Comparison of ENCODE assay signal across 22 mouse cellular contexts in the genomic region with DNA sequence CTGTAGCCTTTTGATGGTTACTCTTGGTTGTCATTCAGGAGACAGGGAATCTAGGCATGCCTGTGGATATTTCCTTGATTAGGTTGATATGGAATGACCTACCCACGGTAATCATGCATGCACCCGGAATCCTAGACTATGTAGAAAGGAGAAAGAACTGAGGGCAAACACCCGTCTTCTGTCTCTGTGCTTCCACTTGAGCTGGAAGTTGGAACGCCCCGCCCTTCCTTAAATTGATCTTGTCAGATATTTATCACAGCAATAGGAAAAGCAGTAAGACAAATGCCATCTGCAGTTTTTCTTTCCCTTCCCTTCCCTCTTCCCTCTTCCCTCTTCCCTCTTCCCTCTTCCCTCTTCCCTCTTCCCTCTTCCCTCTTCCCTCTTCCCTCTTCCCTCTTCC. TPM values are rescaled to one million over a fixed set of nuclear protein-coding genes. Genes with fewer than 3 reads are reported as not detected.
A peak's percentile ranks its signal among the peaks of the same experiment; 100 is the strongest.
DNase-seq lines count a peak whose midpoint lies in the region; ATAC-seq and TF ChIP-seq lines count a peak whose summit lies in the region.
"Had no signal": no experiment of that assay in that cellular context is flagged by ENCODE, and none has a peak within 500 bp of the region (broad histone marks: within the 10 kb centered on the region; RNA-seq: fewer than 3 reads in every experiment).

No protein-coding gene starts in this region.

- no peaks in the 10 kb centered on the region for H3K9me3 ChIP-seq in liver, postnatal 0 days (ENCODE audit: low read length)
- H3K9me3 ChIP-seq: embryonic facial prominence, embryonic 10.5 days; embryonic facial prominence, embryonic 12.5 days; forebrain, embryonic 13.5 days; forebrain, embryonic 15.5 days had no signal

- no peaks in the 10 kb centered on the region for H3K36me3 ChIP-seq in kidney, adult 2 months (ENCODE audit: control insufficient read depth, insufficient read depth, low read length)
- no peaks in the 10 kb centered on the region for H3K36me3 ChIP-seq in liver, postnatal 0 days (replicated peaks; ENCODE audit: insufficient read depth, low read length)
- H3K36me3 ChIP-seq: embryonic facial prominence, embryonic 10.5 days; embryonic facial prominence, embryonic 12.5 days; forebrain, embryonic 15.5 days had no signal

- TF ChIP-seq EP300 in liver, postnatal 0 days (IDR thresholded peaks at IDR 0.05; ENCODE audit: low read depth): no peak

- H3K4me1 ChIP-seq in kidney, adult 2 months (ENCODE audit: control insufficient read depth, insufficient read depth, low read length): peaks cover 56% of the 10 kb centered on the region
- H3K4me1 ChIP-seq in lung, adult 2 months (ENCODE audit: control insufficient read depth, insufficient read depth, low read length): peaks cover 43% of the 10 kb centered on the region
- peaks cover 13% of the 10 kb centered on the region for H3K4me1 ChIP-seq in liver, postnatal 0 days (ENCODE audit: insufficient read depth)

- no peak for TF ChIP-seq CTCF in gastrocnemius, adult 2 months (IDR thresholded peaks at IDR 0.05)
- TF ChIP-seq CTCF in kidney, adult 2 months (conservative IDR thresholded peaks at IDR 0.05; ENCODE audit: insufficient read depth, insufficient read length, low read depth, low read length): no peak
- TF ChIP-seq CTCF in lung, adult 2 months (IDR thresholded peaks at IDR 0.05; ENCODE audit: insufficient read depth, low read length): no peak
- no peak for TF ChIP-seq CTCF in liver, postnatal 0 days (IDR thresholded peaks at IDR 0.05; ENCODE audit: low read depth)

- H3K9ac ChIP-seq in liver, postnatal 0 days (replicated peaks): no peak overlapping the region
- H3K9ac ChIP-seq: embryonic facial prominence, embryonic 12.5 days; forebrain, embryonic 13.5 days; forebrain, embryonic 15.5 days had no signal

- H3K4me2 ChIP-seq in liver, postnatal 0 days (ENCODE audit: low read depth, low read length): no peak overlapping the region
- H3K4me2 ChIP-seq: embryonic facial prominence, embryonic 12.5 days; forebrain, embryonic 13.5 days; forebrain, embryonic 15.5 days had no signal

- no peak for ATAC-seq in liver, postnatal 0 days
- ATAC-seq: CD4-positive, CD25-positive, alpha-beta regulatory T cell, adult 4 months; forebrain, embryonic 13.5 days; forebrain, embryonic 15.5 days had no signal

- no peak for TF ChIP-seq POLR2A in kidney, adult 2 months (IDR thresholded peaks at IDR 0.05; ENCODE audit: low read depth, low read length)
- TF ChIP-seq POLR2A in lung, adult 2 months (IDR thresholded peaks at IDR 0.05; ENCODE audit: borderline replicate concordance, extremely low read depth, low read depth, low read length): no peak

- H3K4me3 ChIP-seq in gastrocnemius, adult 2 months: no peak overlapping the region
- no peak overlapping the region for H3K4me3 ChIP-seq in kidney, adult 2 months (ENCODE audit: insufficient read depth, low read depth, low read length)
- H3K4me3 ChIP-seq in lung, adult 2 months (replicated peaks; ENCODE audit: extremely low read depth, low read depth, low read length): no peak overlapping the region
- no peak overlapping the region for H3K4me3 ChIP-seq in liver, postnatal 0 days (ENCODE audit: low read depth, low read length)
- H3K4me3 ChIP-seq: embryonic facial prominence, embryonic 10.5 days; embryonic facial prominence, embryonic 12.5 days; forebrain, embryonic 13.5 days; forebrain, embryonic 15.5 days had no signal

- intact Hi-C loops in gastrocnemius, adult 2 months (cut with DNase I): no loop called here

- no peaks in the 10 kb centered on the region for H3K27me3 ChIP-seq in kidney, adult 2 months (replicated peaks; ENCODE audit: control insufficient read depth, insufficient read depth, low read length)
- H3K27me3 ChIP-seq in liver, postnatal 0 days (ENCODE audit: insufficient read depth, low read length): no peaks in the 10 kb centered on the region
- H3K27me3 ChIP-seq: CH12.LX; embryonic facial prominence, embryonic 12.5 days; forebrain, embryonic 13.5 days; forebrain, embryonic 15.5 days had no signal

- no peak for DNase-seq in gastrocnemius, adult 2 months
- DNase-seq in gastrocnemius, postnatal 25 days: no peak
- no peak for DNase-seq in kidney, adult 2 months
- DNase-seq in kidney, postnatal 25 days: no peak
- DNase-seq in lung, postnatal 36 days: peak; percentile 62
- no peak for DNase-seq in lung, adult 2 months
- no peak for DNase-seq in liver, postnatal 0 days
- DNase-seq: adrenal gland, adult 2 months; adrenal gland, postnatal 10 days; adrenal gland, postnatal 25 days; B cell, adult 2 months; cerebellum, adult 11-12 months; cerebellum, adult 2 months; cerebellum, adult 9-10 months; cerebellum, postnatal 10 days; cerebellum, postnatal 25 days had no signal

- WGBS in kidney, adult 2 months: 64% methylated on average over 5 of the region's 5 CpGs
- WGBS in lung, adult 2 months: 41% methylated on average over 5 of the region's 5 CpGs
- 62% methylated on average over 5 of the region's 5 CpGs for WGBS in liver, postnatal 0 days (ENCODE audit: insufficient replicate concordance)

- H3K27ac ChIP-seq in gastrocnemius, adult 2 months: 0 out of 2 replicates have a peak overlapping the region, but pooled peaks have one; percentile 3
- H3K27ac ChIP-seq in kidney, adult 2 months (ENCODE audit: insufficient read depth, low read depth, low read length): peak overlapping the region; percentile 10; the same call in 1 of the 2 replicates
- H3K27ac ChIP-seq in liver, postnatal 0 days (ENCODE audit: low read depth): no peak overlapping the region
- H3K27ac ChIP-seq: embryonic facial prominence, embryonic 10.5 days; embryonic facial prominence, embryonic 12.5 days; forebrain, embryonic 13.5 days; forebrain, embryonic 15.5 days had no signal

RNA-seq across cellular contexts. Expression of a gene that starts 33.5 kb away (rescaled TPM):
- total RNA-seq in gastrocnemius, adult 2 months (2021): 10 to 100 TPM; 21.0 to 24.8 TPM
- total RNA-seq in gastrocnemius, postnatal 25 days (2021): 10 to 100 TPM; 11.3 to 13.5 TPM
- polyA plus RNA-seq in kidney, adult 2 months (2012; rRNA removed): 36.3 and 42.0 TPM in 2 replicates
- 35.3 and 40.3 TPM in 2 replicates for polyA plus RNA-seq in lung, adult 2 months (2012; rRNA removed)
- 3.3 and 3.9 TPM in 2 replicates for polyA plus RNA-seq in liver, postnatal 0 days (2015; fragmentation: Nextera tagmentation; extraction: Ambion mirVana)
